Mouse (Mus musculus) CH12F3 (cell line): ENCODE measurements around the gene Mlc1.

ENCODE experiments used
- in situ Hi-C: fragments of 300-500 bp; cut with MboI; formaldehyde crosslinking; loops from 2 replicates; pipeline ENCODE4 v1.14.3; 2020; ENCODE audit warnings: low sequenced_read_pairs

Mlc1 gene

DNA sequence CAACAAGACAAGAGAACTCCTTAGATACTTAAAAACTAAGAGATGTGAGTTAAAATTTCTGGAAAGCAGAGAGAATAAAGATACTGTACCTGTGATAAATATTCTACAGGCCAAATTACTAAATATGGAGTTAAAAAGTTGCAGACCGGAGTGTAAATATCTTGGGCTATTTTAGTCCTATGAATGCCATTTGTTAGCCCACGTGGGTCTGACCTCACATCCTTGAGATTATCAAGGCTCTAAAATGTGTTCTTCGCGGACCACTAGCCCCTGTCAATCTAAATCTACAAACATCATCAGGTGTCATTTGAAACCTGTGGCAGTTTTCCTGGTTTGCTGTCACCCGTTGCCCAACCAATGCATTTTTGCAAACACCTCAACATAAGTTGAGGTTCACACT is 36.0 kb downstream of the Mlc1 start:
- in situ Hi-C loops, result no loop called here

DNA sequence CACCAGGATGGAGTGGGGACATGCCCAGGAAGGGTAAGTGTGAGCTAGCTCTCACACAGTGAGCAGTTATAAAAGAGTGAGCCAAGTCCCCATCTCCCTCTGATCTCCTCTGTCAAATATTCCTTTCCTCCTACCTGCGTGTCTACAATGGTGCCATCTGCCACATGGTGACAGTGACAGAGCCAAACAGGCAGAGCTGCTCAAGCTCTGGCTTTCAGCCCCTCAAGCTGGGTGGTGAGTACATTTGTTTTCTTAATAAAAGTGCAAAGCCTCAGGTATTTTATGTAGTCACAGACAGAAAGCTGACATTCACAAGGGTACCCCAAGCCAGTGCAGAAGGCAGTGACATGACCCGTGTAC is 41.5 kb downstream of the Mlc1 start:
- in situ Hi-C loops, result no loop called here

DNA sequence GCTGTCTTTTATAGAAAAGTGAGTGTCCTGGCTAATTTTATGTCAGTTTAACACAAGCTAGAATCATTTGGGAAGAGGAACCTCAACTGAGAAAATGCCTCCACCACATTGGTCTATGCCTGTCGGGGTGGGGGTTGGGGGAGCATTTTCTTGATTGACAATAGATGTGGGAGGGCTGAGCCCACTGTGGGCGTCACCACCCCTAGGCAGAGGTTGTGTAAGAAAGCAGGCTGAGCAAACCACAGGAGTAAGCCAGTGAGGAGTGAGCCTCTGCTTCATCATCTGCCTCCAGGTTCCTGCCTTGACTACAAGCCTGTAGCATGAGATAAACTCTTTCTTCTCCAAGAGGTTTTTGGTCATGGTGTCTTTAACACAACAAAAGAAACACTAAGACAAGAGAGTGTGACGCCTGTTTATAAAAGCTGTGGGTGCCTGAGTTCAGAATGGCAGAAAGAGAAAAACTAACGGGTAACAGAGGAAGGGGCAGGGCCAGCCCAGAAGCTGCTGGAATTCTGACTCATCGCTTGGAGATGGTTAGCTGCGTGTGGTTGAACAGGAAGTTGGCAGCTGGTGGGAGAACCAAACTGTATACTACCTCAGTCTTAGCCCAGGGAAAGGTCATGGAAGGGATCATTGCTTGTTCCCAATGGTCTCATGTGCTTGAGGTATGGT is 42.1 kb downstream of the Mlc1 start:
- in situ Hi-C loops, result no loop called here

DNA sequence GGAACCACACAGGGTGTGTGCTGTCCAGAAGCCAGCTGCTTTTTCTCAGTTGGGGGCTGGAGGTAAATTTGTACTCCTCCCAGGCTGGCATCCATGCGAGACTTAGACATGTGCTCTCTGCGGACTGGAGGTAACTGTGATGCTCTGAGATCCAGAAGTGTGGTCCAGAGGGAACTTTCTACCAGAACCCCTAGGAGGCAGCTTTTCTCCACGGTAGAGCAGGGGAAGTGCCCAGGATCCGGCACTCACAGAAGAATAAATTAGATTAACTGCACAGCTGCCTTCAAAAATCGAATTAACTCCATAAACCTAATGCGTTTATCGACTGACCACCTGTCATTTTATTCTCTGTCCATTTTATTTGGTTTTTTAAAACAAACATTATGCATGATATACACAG is 44.7 kb downstream of the Mlc1 start:
- in situ Hi-C loops, result no loop called here

DNA sequence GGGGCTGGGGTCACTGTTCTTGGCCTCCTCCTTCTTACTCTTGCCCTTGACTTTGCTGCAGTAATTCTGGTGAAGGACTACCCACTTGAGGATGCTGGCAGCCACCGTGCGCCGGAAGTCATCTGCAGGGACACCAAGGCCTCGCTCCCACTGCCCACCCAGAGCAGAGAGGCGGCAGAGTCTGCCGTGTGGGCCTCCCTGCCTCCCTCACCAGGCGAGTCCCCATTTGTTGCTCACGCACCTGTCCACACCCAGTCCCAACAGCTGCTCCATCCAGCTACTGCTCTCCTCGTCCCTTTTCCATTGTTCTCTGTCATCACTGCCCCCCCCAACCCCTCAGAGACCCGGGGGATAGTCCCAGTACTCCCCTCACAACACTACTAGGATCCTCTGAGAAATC is 46.1 kb downstream of the Mlc1 start:
- in situ Hi-C loops, result no loop called here

DNA sequence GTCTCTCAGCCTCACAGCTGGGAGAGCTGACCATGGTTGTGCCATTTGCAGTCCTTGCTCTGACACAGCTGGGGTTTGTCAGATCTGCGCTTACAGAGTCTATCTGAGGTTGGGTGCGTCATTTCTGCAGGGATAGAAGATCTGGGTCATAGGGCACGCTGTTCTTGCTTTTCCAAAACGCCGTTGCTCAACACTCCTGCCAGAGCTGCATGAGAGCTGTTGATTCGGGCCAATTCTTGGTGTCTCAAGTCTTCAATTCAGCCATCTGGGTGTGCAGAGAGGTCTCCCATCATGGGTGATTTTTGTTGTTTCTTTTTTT is 56.9 kb downstream of the Mlc1 start:
- in situ Hi-C loops, result loop anchor here (5.0 kb wide), 1 partner anchor 95 kb away; no protein-coding TSS in a partner anchor

DNA sequence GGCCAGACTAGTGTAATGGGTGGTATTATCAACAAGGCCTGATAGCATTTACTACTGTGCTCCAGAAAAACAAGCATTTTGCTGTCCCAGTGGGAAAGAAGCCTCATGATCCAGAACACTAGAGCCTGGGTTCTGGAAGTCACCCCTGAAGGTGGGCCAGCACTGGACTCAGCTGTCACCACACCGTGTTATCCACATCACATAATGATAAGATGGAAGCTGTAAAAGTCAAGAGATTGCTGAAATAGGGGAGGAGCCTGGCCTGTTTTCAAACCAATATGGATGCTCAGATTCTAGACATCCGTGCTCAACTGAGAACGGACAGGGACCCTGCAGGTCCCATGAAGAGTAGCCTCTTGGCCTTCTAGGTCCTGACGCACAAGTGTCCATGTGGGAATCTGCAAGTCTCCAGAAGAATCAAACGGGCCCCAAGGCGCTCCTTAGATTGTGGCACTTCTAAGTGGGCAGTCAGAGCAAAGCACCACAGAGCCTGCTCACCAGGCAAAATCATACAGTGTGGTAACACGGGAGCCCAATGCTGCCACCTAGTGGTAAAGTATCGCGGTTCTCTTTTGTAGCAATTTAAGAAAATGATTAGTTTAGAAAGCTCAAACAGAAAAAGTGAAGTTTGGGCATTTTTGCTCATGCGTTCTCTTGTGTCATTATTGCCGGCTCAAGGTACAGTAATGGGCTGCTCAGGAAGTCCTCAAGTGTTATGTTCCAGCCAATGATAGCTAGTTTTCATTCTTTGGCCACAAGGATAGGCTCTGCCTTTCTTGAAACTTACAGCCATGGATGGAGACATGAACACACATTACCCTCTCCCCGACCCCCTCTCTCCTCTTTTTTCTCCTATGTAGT is 57.4 kb downstream of the Mlc1 start:
- in situ Hi-C loops, result loop anchor here (5.0 kb wide), 1 partner anchor 94 kb away; no protein-coding TSS in a partner anchor

DNA sequence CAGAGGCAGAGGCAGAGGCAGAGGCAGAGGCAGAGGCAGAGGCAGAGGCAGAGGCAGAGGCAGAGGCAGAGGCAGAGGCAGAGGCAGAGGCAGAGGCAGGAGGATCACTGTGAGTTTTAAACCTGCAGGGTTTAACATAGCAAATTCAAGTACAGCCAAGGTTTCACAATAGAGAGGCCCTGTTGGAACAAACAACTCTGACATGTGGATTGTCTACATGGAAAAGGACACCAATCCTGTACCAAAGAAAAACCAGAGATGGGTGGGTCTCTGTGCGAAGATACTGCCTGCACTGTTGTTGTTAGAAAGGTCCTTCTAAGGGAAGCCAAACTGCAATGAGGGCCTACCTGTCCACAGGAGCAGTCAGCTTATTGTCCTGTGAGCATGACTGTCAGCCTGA is 58.7 kb downstream of the Mlc1 start:
- in situ Hi-C loops, result loop anchor here (5.0 kb wide), 1 partner anchor 93 kb away; no protein-coding TSS in a partner anchor

DNA sequence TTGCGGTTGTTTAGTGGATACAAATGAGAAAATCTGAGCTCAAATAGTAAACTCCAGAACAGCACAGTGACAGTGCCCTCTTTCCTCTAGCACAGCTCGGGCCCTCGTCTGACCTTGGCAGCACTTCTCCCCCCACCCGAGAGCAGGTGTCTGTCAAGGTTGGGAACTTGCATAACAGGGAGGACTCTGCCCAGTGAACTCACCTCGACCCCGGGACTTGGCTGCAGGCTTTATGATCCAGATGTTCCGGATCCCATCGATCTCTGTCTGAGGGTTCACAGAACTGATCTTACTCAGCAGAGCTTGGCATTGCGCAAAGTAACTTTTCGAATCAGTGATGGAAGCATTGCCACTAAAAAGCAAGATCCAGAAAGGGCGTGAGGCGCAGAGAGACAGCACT is 59.5 kb downstream of the Mlc1 start:
- in situ Hi-C loops, result no loop called here

DNA sequence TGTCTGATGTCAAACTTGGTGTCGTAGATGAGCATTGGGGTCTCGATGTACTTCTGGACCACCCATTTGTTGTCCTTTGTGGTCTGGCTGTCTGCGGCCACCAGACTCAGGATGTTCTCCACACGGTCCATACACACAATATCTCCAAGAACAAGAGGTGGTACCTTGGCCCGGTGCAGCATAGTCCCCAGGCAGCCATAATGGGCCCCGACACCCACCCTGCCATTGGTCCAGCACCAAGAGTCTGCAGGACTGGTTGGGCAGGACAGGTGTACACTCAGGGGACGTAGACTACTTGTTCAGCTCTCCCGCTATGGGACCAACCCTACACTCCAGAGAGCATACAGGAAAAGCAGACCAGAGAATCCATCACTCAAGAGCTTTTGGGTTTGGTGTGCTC is 61.7 kb downstream of the Mlc1 start:
- in situ Hi-C loops, result no loop called here

DNA sequence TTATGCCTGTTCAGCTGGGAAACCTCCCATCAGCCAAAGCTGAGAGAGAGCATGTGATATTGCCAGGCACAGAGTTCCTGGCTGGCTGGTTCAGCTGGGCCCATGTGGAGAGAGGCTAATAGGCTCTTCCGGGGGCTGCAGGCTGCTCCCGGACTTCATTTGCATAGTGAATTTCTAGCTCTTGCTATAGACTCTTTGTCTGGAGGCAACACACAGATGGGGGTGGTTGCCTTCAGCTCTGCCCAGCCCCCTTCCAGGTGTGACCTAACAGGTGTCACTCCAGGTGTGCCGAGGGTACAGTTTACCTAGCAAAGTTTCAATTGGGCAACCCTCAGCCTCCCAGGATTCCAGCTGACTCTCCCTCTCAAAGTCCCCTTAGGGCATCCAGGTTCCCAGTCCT is 62.4 kb downstream of the Mlc1 start:
- in situ Hi-C loops, result no loop called here

DNA sequence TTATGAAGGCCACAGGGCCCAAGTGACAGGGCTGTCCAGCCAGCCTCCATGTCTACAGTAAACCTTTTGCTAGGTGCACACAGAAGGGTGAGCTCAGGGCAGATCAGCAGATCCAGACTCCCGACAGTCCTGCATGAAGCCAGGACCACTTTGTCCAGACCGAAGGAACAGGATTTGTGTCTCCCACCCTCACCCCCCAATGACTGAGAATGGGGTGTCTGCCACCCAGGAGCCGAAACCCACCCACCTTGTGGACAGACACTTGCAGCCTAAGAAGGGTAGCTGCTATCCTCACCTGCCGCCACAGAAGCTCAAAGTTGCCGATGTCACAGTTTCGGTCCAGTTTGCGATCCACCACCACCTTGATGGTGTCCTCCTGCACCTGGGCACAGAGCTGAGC is 63.8 kb downstream of the Mlc1 start:
- in situ Hi-C loops, result no loop called here

DNA sequence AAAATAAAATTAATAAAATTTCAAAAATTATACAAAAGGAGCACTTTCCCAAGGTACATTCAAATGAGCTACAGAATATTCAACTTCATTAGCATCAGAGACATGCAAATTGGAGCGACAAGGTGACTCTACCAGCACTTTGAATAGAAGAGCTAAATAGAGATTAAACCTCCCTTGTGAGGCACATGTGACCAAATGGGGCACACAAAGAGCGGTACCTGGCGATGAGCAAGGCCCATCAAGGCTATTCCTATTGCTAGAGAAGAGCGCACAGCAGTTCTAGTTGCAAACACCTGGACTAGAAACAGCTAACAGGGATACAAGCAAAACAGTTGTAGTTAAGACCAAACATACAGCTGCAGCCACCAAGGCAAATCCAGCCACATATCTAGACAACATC is 72.5 kb downstream of the Mlc1 start:
- in situ Hi-C loops, result no loop called here
